Mouse (Mus musculus) liver, embryonic 11.5 days (tissue): ENCODE results near the gene Hirip3. TPM values are rescaled to one million over a fixed set of nuclear protein-coding genes. Genes with fewer than 3 reads are reported as not detected.
"Not testable (repeated sequence)": the region's sequence is repeated elsewhere in the genome, so short reads cannot be mapped to it uniquely, and the experiment has no call there.

Source experiments
- ATAC-seq: fragments of 200-750 bp; cut with Nextera tagmentation; replicated peaks from 2 replicates; pipeline ENCODE4 v1.8.0; 2017; ENCODE audit warnings: moderate number of reproducible peaks, mild to moderate bottlenecking, moderate TSS enrichment, moderate library complexity; ENCODE audit not compliant: low FRiP score
- DNase-seq: peaks from one replicate; pipeline ENCODE4 v3.0.0-alpha.2; 2017; ENCODE audit warnings: low spot score
- H3K27ac ChIP-seq: fragments of 300-500 bp; sonication (generic); 2 replicates; pipeline ENCODE4 v1.5.1; 2014; ENCODE audit warnings: mild to moderate bottlenecking, low read depth, low read length, control low read depth
- H3K27me3 ChIP-seq: fragments of 300-500 bp; sonication (generic); replicated peaks from 2 replicates; pipeline ENCODE4 v1.6.1; 2014; ENCODE audit warnings: low read length, mixed read lengths; ENCODE audit not compliant: control insufficient read depth, insufficient read depth
- H3K36me3 ChIP-seq: fragments of 300-500 bp; sonication (generic); 2 replicates; pipeline ENCODE4 v1.6.1; 2014; ENCODE audit warnings: mild to moderate bottlenecking, low read length, moderate library complexity, mixed read lengths; ENCODE audit not compliant: control insufficient read depth, insufficient read depth
- H3K4me1 ChIP-seq: fragments of 300-500 bp; sonication (generic); replicated peaks from 2 replicates; pipeline ENCODE4 v1.6.1; 2014; ENCODE audit warnings: low read length, mixed read lengths; ENCODE audit not compliant: control insufficient read depth, insufficient read depth
- H3K4me2 ChIP-seq: fragments of 300-500 bp; sonication (generic); 2 replicates; pipeline ENCODE4 v1.6.1; 2014; ENCODE audit warnings: mild to moderate bottlenecking, control low read depth, moderate library complexity
- H3K4me3 ChIP-seq: fragments of 300-500 bp; sonication (generic); 2 replicates; pipeline ENCODE4 v1.5.1; 2014; ENCODE audit warnings: low read depth, low read length, control low read depth
- H3K9ac ChIP-seq: fragments of 300-500 bp; sonication (generic); 2 replicates; pipeline ENCODE4 v1.6.1; 2014; ENCODE audit warnings: low read depth, low read length, control low read depth
- H3K9me3 ChIP-seq: fragments of 300-500 bp; sonication (generic); 2 replicates; pipeline ENCODE4 v1.6.1; 2016; ENCODE audit warnings: low read length, inconsistent platforms, mixed read lengths; ENCODE audit not compliant: control insufficient read depth
- WGBS: fragments of 180-500 bp; shearing (Covaris S2); extraction: QIAGEN DNeasy Blood & Tissue Kit; methylation state at CpG from one replicate; pipeline ENCODE4 v1.1.7; 2014; 5-methylcytosine and 5-hydroxymethylcytosine counted together
- polyA plus RNA-seq: library from polyadenylated mRNA; unstranded; fragments of >200 nt; fragmentation: Nextera tagmentation; extraction: Ambion mirVana; gene quantifications from 2 replicates; pipeline ENCODE4 v1.2.1, GENCODE M21; 2014

The Hirip3 gene
- polyA plus RNA-seq, 1 experiment from 2014 or later = 24.6 TPM

DNA sequence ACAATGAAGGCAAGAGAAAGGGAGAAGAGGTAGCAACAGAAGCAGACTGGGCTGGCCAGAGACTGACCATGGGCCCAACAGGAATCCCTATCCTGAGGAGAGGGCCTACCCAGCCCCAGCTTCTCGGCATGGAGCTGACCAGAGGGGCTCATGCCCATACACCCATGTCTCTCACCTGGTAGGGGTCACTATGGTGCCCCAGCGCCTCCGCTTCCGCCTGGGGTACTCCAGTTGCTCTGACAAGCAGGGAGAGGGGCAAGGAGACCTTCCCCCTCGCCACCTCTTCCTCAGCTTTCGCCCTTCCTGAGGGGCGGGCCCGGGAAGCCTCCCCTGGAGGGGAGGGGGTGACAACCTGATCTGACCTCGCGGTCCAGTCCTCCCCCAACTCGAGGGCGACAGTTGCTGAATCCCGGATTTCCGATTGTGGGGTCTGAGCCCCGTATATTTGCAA, 22.0 kb downstream of the Hirip3 start:
- Histone ChIP-seq H3K4me1 (peaks cover 29% of the 10 kb centered on the region), H3K36me3 (peaks cover 16% of the 10 kb centered on the region), H3K9me3 (no peaks in the 10 kb centered on the region), H3K4me3 (peak overlapping the region; percentile 88), H3K4me2 (peak overlapping the region; percentile 100), H3K27ac (peak overlapping the region; percentile 92), H3K27me3 (no peaks in the 10 kb centered on the region), H3K9ac (peak overlapping the region; percentile 87)
- WGBS = under 1% methylated on average over 15 of the region's 15 CpGs
- DNase-seq (no peak), ATAC-seq (0 out of 2 replicates have a peak, but pooled peaks have one; percentile 3)

DNA sequence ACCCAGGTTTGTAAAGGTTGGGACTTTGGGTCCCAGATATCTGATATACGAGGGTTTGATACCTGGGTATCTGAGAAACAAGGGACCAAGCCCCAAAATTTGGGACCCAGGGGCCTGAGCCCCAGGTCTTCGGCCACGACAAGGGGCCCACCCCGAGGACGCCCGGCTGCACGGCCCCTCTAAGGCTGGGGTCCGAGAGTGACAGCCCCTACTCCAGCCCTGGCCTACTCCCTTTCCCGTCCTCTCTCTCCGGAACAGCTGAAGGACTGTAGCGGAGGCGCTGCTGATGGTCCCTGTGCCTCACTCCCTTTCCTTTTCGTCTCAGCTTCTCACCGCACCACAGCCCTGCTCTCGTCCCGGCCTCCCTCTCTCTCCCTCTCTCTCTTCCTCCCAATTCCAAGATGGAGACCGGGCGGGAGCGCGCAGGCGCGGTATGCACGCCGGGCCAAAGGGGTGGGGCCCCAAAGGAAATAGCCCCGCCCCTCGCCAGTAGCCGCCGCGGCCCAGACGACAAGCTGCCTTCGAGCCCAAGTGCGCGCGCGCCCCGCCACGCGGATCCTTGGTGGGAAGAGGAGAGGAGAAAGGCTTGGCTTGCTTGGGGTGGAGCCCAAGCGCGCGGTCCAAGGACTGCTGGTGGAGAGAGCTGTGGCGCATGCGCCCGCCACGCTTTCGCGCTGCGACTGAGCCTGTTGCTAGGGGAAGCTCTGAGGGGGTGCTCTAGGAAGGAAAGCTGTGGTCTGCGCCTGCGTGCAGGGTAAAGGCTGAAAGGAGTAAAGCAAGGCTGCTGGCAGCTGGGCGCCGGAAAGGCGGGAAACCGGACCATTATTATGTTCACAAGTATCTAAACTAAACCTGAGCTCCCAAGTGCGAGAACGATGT, 22.8 kb downstream of the Hirip3 start, which contains the start of gene Taok2:
TSS of gene Taok2 (minus strand) at position 418 of the 879 bp plus-strand sequence.
- Histone ChIP-seq H3K27ac (peak within 1 kb of the TSS; percentile 92), H3K9ac (peak within 1 kb of the TSS; percentile 87), H3K4me2 (peak within 1 kb of the TSS; percentile 100), H3K4me1 (peaks cover 29% of the 10 kb centered on the region), H3K4me3 (peak within 1 kb of the TSS; percentile 88), H3K9me3 (no peaks in the 10 kb centered on the region), H3K36me3 (peaks cover 9% of the 10 kb centered on the region), H3K27me3 (no peaks in the 10 kb centered on the region)
- peak; percentile 99 for DNase-seq
- peak; percentile 97 for ATAC-seq
- under 1% methylated on average over 56 of the region's 56 CpGs for WGBS

DNA sequence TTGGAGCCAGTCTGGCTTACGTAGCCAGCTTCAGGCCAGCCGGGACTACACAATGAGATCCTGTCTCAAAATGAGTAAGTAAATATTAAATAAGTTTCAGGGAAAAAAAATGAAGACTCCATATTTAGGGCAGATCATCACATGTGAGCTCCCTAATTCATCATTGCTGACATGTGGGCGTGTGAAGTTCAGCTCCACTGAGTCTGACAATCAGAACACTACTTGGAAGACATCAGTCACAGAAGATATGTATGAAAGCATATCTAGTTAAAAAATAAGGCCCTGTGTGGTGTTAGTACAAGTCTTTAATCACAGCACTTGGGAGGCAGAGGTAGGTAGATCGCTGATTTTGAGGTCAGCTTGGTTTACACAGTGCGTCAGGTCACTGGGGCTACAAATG, 25.5 kb downstream of the Hirip3 start:
- DNase-seq (no peak), ATAC-seq (no peak)
- H3K27me3 ChIP-seq = no peaks in the 10 kb centered on the region
- peaks cover 16% of the 10 kb centered on the region for H3K4me1 ChIP-seq
- no peak overlapping the region for H3K9ac ChIP-seq
- no peaks in the 10 kb centered on the region for H3K9me3 ChIP-seq
- no peak overlapping the region for H3K4me3 ChIP-seq
- no peaks in the 10 kb centered on the region for H3K36me3 ChIP-seq
- H3K4me2 ChIP-seq = no peak overlapping the region
- H3K27ac ChIP-seq = no peak overlapping the region
- WGBS = 84% methylated on average over 5 of the region's 5 CpGs

DNA sequence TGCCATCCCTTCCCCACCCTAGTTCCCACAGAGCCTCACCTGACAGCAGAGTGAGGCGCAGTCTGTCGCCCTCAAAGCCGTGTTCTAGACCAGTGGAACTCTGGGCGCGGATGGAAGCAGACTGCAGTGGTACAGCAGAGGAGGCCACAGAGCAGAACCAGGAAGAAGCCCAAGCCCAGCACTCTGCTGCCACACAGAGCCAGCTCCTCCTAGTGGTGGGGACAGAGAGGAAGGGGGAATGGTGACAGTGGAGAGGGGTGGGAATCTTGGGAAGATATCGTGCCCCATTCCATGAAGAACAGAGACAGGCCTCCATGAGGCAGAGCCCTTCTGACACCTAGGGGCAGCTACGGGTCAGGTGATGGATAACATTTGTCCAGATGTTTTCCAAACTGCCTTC, 27.1 kb downstream of the Hirip3 start:
- no peak for DNase-seq
- H3K27ac ChIP-seq = no peak overlapping the region
- H3K4me3 ChIP-seq = no peak overlapping the region
- H3K36me3 ChIP-seq = no peaks in the 10 kb centered on the region
- H3K4me1 ChIP-seq = peaks cover 4% of the 10 kb centered on the region; the same call in 1 of the 2 replicates
- no peak overlapping the region for H3K4me2 ChIP-seq
- no peak overlapping the region for H3K9ac ChIP-seq
- WGBS = 54% methylated on average over 7 of the region's 7 CpGs
- no peaks in the 10 kb centered on the region for H3K27me3 ChIP-seq
- no peaks in the 10 kb centered on the region for H3K9me3 ChIP-seq
- ATAC-seq = no peak

DNA sequence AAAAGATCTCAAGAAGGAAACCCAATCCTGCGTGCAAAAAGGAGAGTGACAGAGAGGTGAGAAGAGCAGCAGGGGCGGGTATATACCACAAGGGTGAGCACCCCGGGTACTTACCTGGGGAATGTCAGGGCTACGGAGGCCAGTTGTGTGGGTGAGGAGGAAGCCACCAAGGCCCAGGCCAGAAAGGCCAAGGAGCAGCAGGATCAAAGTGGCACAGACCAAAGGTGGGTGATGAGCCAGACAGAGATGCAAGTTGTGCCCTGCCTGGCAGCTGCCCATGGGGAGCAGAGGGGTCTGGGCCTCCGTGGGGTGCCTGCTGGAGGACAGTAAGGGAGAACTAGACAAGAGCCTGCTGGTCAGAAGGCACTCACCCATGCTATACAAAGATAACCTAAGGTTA, 35.1 kb downstream of the Hirip3 start:
- H3K4me1 ChIP-seq = peaks cover 7% of the 10 kb centered on the region; the same call in 1 of the 2 replicates
- H3K4me2 ChIP-seq = peak overlapping the region; percentile 80
- H3K36me3 ChIP-seq = no peaks in the 10 kb centered on the region
- no peaks in the 10 kb centered on the region for H3K27me3 ChIP-seq
- peak overlapping the region; percentile 36; the same call in 1 of the 2 replicates for H3K9ac ChIP-seq
- DNase-seq = no peak
- no peak overlapping the region for H3K4me3 ChIP-seq
- H3K9me3 ChIP-seq = no peaks in the 10 kb centered on the region
- no peak for ATAC-seq
- WGBS = 78% methylated on average over 5 of the region's 5 CpGs
- H3K27ac ChIP-seq = peak overlapping the region; percentile 35; the same call in 1 of the 2 replicates

DNA sequence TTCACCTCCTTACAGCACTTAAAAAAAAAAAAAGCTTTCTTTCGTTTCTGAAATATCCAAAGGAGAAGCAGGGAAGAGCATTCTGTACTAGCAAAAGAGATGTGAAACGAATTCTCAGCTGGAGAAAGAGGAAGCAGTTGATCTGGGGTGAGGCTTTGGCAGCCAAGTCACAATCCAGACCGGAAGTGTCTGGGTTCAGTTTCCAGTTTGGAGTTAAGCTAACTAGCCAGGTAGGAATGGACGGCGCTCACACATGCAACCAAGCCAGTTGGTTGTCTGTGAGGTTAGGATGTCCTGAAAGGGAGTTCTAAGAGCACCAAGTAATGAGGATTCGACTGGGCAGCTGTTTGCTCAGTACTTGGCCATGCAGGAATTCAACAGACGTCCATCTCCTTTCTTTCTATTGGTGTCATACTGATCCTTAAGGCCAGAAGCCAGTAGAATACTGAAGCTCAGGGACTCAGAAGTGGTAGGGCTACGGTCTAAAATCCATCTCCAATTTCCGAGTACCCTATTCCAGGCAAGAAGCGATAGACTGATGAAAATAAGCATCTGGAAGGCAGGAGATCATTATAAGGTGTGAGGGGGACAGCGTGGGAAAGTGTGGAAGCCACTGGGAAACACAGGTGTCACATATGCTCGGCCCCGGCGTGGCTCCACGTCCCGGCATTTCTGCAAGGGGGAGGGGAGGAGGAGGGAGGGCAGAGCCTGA, 35.8 kb downstream of the Hirip3 start:
- 15% methylated on average over 16 of the region's 16 CpGs for WGBS
- DNase-seq (no peak), ATAC-seq (peak; percentile 66)
- Histone ChIP-seq H3K36me3 (no peaks in the 10 kb centered on the region), H3K4me1 (peaks cover 7% of the 10 kb centered on the region; the same call in 1 of the 2 replicates), H3K9ac (peak overlapping the region; percentile 88), H3K4me3 (peak overlapping the region; percentile 66), H3K4me2 (peak overlapping the region; percentile 80), H3K9me3 (no peaks in the 10 kb centered on the region), H3K27ac (peak overlapping the region; percentile 59), H3K27me3 (no peaks in the 10 kb centered on the region)

DNA sequence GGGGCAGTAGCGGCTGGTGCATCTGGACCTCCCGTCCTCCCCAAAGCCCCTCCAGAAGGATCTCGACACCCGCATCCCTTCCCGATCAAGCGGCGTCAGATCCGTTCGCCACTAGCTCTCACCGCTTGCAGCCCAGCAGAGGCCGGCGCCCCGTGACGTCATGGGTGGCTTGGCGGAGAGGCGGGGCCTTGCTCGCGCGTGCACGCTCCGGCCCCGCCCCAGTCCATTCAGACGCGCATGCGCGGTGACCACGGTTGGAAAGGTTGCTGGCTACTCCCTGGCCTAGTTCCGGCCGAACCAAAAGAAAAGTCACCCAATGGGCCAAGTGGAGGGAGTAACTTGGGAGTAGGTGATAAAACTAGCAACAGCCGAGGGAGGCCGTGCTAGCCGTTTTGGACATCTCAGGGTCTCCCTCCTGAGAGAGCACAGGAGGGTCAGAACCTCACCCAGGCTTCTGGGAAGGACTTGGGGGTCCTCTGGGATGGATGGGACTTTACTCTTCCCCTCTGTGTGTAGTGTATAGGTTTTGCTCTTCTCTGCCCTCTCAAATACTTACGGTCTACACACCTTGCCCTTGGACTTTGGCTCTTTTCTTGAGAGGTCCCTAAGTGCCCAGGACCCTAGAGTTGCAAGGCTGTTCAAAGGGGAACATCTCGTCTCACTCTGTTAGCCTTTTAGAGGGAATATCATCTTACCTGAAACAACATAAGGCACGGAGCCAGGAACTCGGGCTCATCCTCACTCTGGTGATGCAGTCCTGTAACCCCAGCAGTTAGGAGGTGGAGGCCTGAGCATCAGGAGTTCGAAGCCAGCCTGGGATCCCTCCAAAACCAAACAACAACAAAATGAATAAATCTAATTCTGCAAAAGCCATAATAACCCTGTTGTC, 36.6 kb downstream of the Hirip3 start:
- peaks cover 7% of the 10 kb centered on the region; the same call in 1 of the 2 replicates for H3K4me1 ChIP-seq
- H3K27ac ChIP-seq = peak overlapping the region; percentile 59
- WGBS = 12% methylated on average over 37 of the region's 37 CpGs

DNA sequence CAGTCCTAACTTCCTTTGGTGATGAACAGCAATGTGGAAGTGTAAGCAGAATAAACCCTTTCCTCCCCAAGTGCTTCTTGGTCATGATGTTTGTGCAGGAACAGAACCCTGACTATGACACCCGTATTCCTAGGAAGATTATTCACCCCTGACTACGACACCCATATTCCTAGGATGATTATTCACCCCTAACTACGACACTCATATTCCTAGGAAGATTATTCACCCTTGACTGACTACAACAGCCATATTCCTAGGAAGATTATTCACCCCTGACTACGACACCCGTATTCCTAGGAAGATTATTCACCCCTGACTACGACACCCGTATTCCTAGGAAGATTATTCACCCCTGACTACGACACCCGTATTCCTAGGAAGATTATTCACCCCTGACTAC, 38.0 kb downstream of the Hirip3 start:
- WGBS = 85% methylated on average over 7 of the region's 9 CpGs
- not testable (repeated sequence) for H3K9me3 ChIP-seq, DNase-seq, ATAC-seq, H3K4me3 ChIP-seq, H3K4me1 ChIP-seq, H3K27me3 ChIP-seq, H3K9ac ChIP-seq, H3K27ac ChIP-seq, H3K36me3 ChIP-seq, H3K4me2 ChIP-seq

More for the DNA sequence above, 36.6 kb downstream of the Hirip3 start:
- ATAC-seq (peak; percentile 94), DNase-seq (peak; percentile 98)
- Histone ChIP-seq H3K4me2 (peak overlapping the region; percentile 80), H3K27me3 (no peaks in the 10 kb centered on the region), H3K4me3 (peak overlapping the region; percentile 66), H3K36me3 (no peaks in the 10 kb centered on the region), H3K9me3 (no peaks in the 10 kb centered on the region), H3K9ac (peak overlapping the region; percentile 88)
